ENCODE assay signal across 7 mouse cellular contexts in genomic region chr1:125560259-125561192, GRCm38 (mm10). TPM values are rescaled to one million over a fixed set of nuclear protein-coding genes. Genes with fewer than 3 reads are reported as not detected.
DNase-seq lines count a peak whose midpoint lies in the region; ATAC-seq lines count a peak whose summit lies in the region.

Slc35f5 (plus strand) TSS chr1:125560595.

- H3K36me3 ChIP-seq in embryonic facial prominence, embryonic 10.5 days (replicated peaks): no peaks in the 10 kb centered on the region
- H3K36me3 ChIP-seq in limb, embryonic 10.5 days: no peaks in the 10 kb centered on the region
- H3K36me3 ChIP-seq in midbrain, embryonic 13.5 days: no peaks in the 10 kb centered on the region

- H3K4me2 ChIP-seq in midbrain, embryonic 13.5 days (replicated peaks): peak within 1 kb of the TSS; percentile 70

- peak within 1 kb of the TSS; percentile 90 for H3K27ac ChIP-seq in embryonic facial prominence, embryonic 10.5 days (replicated peaks)
- H3K27ac ChIP-seq in limb, embryonic 10.5 days: peak within 1 kb of the TSS; percentile 91
- H3K27ac ChIP-seq in midbrain, embryonic 13.5 days: peak within 1 kb of the TSS; percentile 90

- no peaks in the 10 kb centered on the region for H3K9me3 ChIP-seq in embryonic facial prominence, embryonic 10.5 days
- no peaks in the 10 kb centered on the region for H3K9me3 ChIP-seq in limb, embryonic 10.5 days (replicated peaks)
- H3K9me3 ChIP-seq in midbrain, embryonic 13.5 days: no peaks in the 10 kb centered on the region

- under 1% methylated on average over 61 of the region's 61 CpGs for WGBS in embryonic facial prominence, embryonic 10.5 days
- WGBS in limb, embryonic 10.5 days: under 1% methylated on average over 61 of the region's 61 CpGs
- under 1% methylated on average over 61 of the region's 61 CpGs for WGBS in midbrain, embryonic 13.5 days

- peak; percentile 99 for DNase-seq in adrenal gland, postnatal 10 days
- peak; percentile 97 for DNase-seq in embryonic facial prominence, embryonic 10.5 days (ENCODE audit: low spot score)
- peak; percentile 99 for DNase-seq in kidney, adult 11 months
- peak; percentile 97 for DNase-seq in limb, embryonic 10.5 days (ENCODE audit: low spot score)
- DNase-seq in spleen, adult 12 weeks (ENCODE audit: low spot score): peak; percentile 78

- peak within 1 kb of the TSS; percentile 91 for H3K9ac ChIP-seq in midbrain, embryonic 13.5 days (replicated peaks)

- peak within 1 kb of the TSS; percentile 87 for H3K4me3 ChIP-seq in embryonic facial prominence, embryonic 10.5 days
- peak within 1 kb of the TSS; percentile 89 for H3K4me3 ChIP-seq in limb, embryonic 10.5 days
- H3K4me3 ChIP-seq in midbrain, embryonic 13.5 days (replicated peaks): peak within 1 kb of the TSS; percentile 81

- ATAC-seq in granulocyte monocyte progenitor cell, adult 5-6 weeks (replicated peaks; ENCODE audit: poor library complexity, severe bottlenecking): peak; percentile 84
- peak; percentile 95 for ATAC-seq in midbrain, embryonic 13.5 days

- H3K4me1 ChIP-seq in embryonic facial prominence, embryonic 10.5 days: peaks cover 15% of the 10 kb centered on the region
- peaks cover 11% of the 10 kb centered on the region for H3K4me1 ChIP-seq in limb, embryonic 10.5 days
- H3K4me1 ChIP-seq in midbrain, embryonic 13.5 days (replicated peaks): peaks cover 13% of the 10 kb centered on the region

- H3K27me3 ChIP-seq in embryonic facial prominence, embryonic 10.5 days (replicated peaks; ENCODE audit: low read depth, poor library complexity, severe bottlenecking): no peaks in the 10 kb centered on the region
- no peaks in the 10 kb centered on the region for H3K27me3 ChIP-seq in limb, embryonic 10.5 days (ENCODE audit: low read depth, poor library complexity, severe bottlenecking)
- H3K27me3 ChIP-seq in midbrain, embryonic 13.5 days: no peaks in the 10 kb centered on the region

RNA-seq across cellular contexts. Expression of gene Slc35f5, which starts in this region (rescaled TPM):
- total RNA-seq in adrenal gland, postnatal 10 days (2021): 10 to 100 TPM; 41.0 to 45.5 TPM
- polyA plus RNA-seq in embryonic facial prominence, embryonic 10.5 days (2016; fragmentation: Nextera tagmentation; extraction: Ambion mirVana): 21.4 and 21.7 TPM in 2 replicates
- total RNA-seq in granulocyte monocyte progenitor cell, adult 5-6 weeks (2014; fragmentation: Nextera tagmentation): 7.8 and 17.7 TPM in 2 replicates
- total RNA-seq in granulocyte monocyte progenitor cell, adult 5-6 weeks (2017): 7.4 and 9.4 TPM in 2 replicates
- polyA plus RNA-seq in limb, embryonic 10.5 days (2016; fragmentation: Nextera tagmentation; extraction: Ambion mirVana): 18.2 and 25.3 TPM in 2 replicates
- 25.3 and 28.8 TPM in 2 replicates for polyA plus RNA-seq in midbrain, embryonic 13.5 days (2015; fragmentation: Nextera tagmentation; extraction: Ambion mirVana)

Comparison
In these comparisons a context has a peak if more than half of its experiments do, and no peak if none do; other contexts are left out.
1. Peak in every context shown above with its lines: DNase-seq, ATAC-seq, H3K4me3 ChIP-seq and H3K27ac ChIP-seq.